Mouse (Mus musculus): ENCODE measurements around the gene Dock2. TPM values are rescaled to one million over a fixed set of nuclear protein-coding genes. Genes with fewer than 3 reads are reported as not detected.

Dock2 gene
- polyA plus RNA-seq, 1 experiment: 0.01 TPM

DNA sequence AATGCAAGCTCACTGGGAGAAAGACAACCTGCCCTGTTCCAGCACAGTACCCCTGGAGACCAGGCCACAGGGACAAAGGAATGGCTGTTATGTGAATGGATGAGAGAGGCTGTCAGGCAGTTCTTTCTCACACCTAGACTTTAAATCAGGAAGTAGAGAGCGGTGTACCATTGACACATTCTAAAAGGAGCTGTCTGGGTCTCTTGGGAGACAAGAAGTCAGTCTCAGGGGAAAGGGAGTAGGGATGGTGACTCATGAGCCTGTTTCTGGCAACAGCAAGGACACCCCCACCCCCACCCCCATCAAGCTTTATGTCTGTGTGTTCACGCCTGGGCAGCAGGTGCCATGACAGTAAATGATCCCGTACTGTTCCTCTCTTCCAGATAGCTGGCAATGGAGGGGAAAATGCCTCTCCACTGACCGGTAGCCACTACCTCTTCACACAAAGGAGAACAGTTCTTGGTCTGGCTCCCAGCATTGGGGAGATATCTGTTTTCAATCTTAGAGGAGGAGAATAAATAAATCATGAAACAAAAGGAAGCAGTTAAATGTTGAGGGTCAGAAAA is 439.9 kb downstream of the Dock2 start:
- TF ChIP-seq TAL1 (IDR thresholded peaks at IDR 0.05; ENCODE audit: low read length) (no peak), GATA1 (IDR thresholded peaks at IDR 0.05; ENCODE audit: low read length) (no peak)
- Histone ChIP-seq H3K4me3 (replicated peaks) (no peak overlapping the region), H3K36me3 (ENCODE audit: control insufficient read depth) (no peaks in the 10 kb centered on the region), H3K4me1 (ENCODE audit: control insufficient read depth) (no peaks in the 10 kb centered on the region), H3K27me3 (ENCODE audit: control insufficient read depth) (no peaks in the 10 kb centered on the region), H3K9me3 (ENCODE audit: control insufficient read depth, low read length) (no peaks in the 10 kb centered on the region)

DNA sequence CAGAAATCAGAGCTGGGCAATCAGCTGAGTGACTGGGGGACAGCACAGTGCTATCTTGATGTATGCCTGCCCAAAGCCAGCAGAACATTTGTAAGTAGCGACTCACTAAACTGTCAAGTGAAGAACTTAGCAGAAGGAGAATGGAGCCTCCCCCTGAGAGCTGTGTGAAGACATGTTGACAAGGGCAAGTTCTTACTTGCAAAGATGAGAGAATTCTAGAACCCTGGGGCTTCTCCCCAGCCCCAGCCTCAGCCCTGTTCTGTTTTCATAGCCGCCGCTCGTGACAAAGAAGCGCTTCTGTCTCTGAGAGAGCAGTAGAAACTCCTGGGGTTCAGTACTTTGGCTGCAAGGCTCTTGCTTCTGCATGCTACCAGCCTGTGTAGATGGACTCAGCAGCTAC is 444.0 kb downstream of the Dock2 start:
- no peaks in the 10 kb centered on the region for H3K4me1 ChIP-seq (ENCODE audit: control insufficient read depth)
- H3K36me3 ChIP-seq (ENCODE audit: control insufficient read depth): no peaks in the 10 kb centered on the region
- H3K9me3 ChIP-seq (ENCODE audit: control insufficient read depth, low read length): no peaks in the 10 kb centered on the region
- H3K4me3 ChIP-seq (replicated peaks): no peak overlapping the region
- H3K27me3 ChIP-seq (ENCODE audit: control insufficient read depth): no peaks in the 10 kb centered on the region
- TF ChIP-seq GATA1 (IDR thresholded peaks at IDR 0.05; ENCODE audit: low read length): no peak
- no peak for TF ChIP-seq TAL1 (IDR thresholded peaks at IDR 0.05; ENCODE audit: low read length)

DNA sequence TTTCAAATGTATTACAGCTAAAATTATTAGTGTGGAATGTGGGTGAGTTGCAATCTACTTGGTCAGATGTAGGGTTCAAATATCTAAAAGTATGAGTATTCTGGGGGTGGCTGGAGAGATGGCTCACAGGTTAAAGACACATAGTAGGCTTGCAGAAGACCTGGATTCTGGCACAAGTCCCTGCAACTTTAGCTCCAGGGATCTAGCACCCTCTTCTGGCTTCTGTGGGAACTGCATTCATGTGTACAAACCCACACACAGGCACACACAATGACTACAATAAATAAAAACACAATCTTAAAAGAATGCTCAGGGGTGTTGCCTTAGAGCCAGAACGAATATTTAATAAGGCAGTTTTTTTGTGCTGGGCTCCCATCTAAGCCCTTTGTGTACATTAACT is 445.8 kb downstream of the Dock2 start:
- Histone ChIP-seq H3K4me1 (ENCODE audit: control insufficient read depth) (peaks cover 11% of the 10 kb centered on the region), H3K9me3 (ENCODE audit: control insufficient read depth, low read length) (no peaks in the 10 kb centered on the region), H3K27me3 (ENCODE audit: control insufficient read depth) (no peaks in the 10 kb centered on the region), H3K36me3 (ENCODE audit: control insufficient read depth) (no peaks in the 10 kb centered on the region), H3K4me3 (replicated peaks) (no peak overlapping the region)
- TF ChIP-seq GATA1 (IDR thresholded peaks at IDR 0.05; ENCODE audit: low read length): no peak
- no peak for TF ChIP-seq TAL1 (IDR thresholded peaks at IDR 0.05; ENCODE audit: low read length)

DNA sequence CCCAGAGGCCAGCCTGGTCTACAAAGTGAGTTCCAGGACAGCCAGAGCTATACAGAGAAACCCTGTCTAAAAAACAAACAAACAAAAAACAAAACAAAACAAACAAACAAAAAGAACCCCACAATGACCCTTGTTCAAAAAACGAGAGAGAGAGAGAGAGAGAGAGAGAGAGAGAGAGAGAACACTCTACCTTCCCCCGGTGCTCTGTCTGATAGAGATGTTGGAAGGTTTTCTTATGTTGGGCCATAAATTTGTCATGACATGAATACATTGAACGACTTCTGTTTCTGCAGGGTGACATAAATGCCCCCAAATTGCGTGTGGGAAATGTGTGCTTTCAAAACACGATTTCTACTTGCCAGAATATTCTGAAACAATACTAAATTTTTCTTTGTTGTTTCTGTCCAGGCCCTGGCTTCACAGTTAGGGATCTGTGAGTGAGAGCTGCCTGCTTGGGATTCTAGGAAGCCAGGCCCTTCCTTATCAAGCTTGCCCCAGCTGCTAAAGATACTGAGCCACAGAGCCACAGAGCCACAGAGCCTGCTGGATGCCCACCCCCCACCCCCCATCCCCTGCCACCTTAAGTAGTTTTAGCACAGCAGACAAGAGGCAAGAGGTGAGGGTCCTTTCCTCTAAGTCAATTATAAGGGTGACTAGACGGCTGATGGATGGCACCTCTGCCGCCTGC is 451.2 kb downstream of the Dock2 start:
- no peaks in the 10 kb centered on the region for H3K9me3 ChIP-seq (ENCODE audit: control insufficient read depth, low read length)
- H3K36me3 ChIP-seq (ENCODE audit: control insufficient read depth): no peaks in the 10 kb centered on the region
- no peak for TF ChIP-seq GATA1 (IDR thresholded peaks at IDR 0.05; ENCODE audit: low read length)
- peak; percentile 32; the same call in 2 of the 3 replicates for TF ChIP-seq TAL1 (IDR thresholded peaks at IDR 0.05; ENCODE audit: low read length)
- H3K4me3 ChIP-seq (replicated peaks): no peak overlapping the region
- H3K27me3 ChIP-seq (ENCODE audit: control insufficient read depth): no peaks in the 10 kb centered on the region
- peaks cover 27% of the 10 kb centered on the region for H3K4me1 ChIP-seq (ENCODE audit: control insufficient read depth)

DNA sequence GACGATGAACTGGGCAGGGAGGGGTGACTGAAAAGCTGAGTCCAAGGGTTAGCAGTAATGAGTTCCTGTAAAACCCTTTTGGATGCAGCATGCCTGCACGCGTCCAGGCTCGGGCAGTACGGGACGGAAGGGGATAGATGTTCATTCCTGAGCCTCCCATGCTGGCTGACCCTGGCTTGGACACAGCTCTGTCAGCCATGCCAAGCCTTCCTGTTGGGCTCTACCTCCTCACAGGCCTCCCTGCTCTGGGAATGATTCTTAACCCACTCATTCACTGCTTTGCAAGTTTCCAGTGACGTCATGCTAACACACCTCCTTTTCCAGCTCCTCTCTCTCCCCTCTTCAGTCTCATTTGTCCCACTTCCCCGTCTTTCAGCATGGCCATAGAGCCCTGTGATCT is 460.0 kb downstream of the Dock2 start:
- no peaks in the 10 kb centered on the region for H3K4me1 ChIP-seq (ENCODE audit: control insufficient read depth)
- TF ChIP-seq TAL1 (IDR thresholded peaks at IDR 0.05; ENCODE audit: low read length) (no peak), GATA1 (IDR thresholded peaks at IDR 0.05; ENCODE audit: low read length) (no peak)
- no peaks in the 10 kb centered on the region for H3K9me3 ChIP-seq (ENCODE audit: control insufficient read depth, low read length)
- H3K4me3 ChIP-seq (replicated peaks): no peak overlapping the region
- no peaks in the 10 kb centered on the region for H3K27me3 ChIP-seq (ENCODE audit: control insufficient read depth)
- no peaks in the 10 kb centered on the region for H3K36me3 ChIP-seq (ENCODE audit: control insufficient read depth)

DNA sequence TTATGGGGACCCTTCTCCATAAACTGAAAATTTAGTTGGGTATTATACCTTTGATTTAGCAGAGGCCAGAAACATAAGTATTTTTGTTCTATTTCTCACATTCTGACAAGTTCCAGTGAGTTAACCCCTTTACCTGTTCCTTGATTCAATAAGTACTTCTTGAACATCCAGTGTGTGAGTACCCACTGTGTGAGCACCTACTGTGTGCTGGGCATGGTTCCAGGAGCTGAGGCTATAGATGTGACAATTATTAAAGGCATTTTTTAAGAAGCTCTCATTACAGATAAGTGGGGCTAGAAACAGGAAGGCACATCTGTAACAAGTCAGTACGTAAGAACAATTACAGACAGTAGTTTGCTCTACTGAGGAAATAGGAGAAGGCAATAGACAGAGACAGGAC is 464.4 kb downstream of the Dock2 start:
- H3K4me1 ChIP-seq (ENCODE audit: control insufficient read depth): no peaks in the 10 kb centered on the region
- TF ChIP-seq TAL1 (IDR thresholded peaks at IDR 0.05; ENCODE audit: low read length) (no peak), GATA1 (IDR thresholded peaks at IDR 0.05; ENCODE audit: low read length) (no peak)
- H3K36me3 ChIP-seq (ENCODE audit: control insufficient read depth): no peaks in the 10 kb centered on the region

DNA sequence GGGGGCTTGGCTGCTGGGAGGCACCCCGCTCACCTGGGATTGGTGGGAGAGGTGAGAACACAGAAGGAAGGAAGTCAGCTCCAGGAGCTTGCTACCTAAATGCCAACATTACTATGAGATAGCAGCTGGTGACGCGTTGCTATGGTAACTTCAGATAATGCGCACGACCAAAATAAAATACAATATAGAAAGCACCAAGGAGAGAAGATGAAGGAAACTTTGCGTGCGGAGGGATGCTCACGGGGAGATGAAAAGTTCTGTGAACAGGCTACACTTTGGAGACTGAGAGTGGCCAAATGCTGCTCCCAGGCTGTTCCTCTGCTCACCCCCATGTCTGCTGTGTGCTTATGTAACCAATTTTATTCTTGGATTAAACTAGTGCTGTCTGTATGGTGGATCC is 466.7 kb downstream of the Dock2 start:
- H3K4me3 ChIP-seq (replicated peaks): no peak overlapping the region
- no peaks in the 10 kb centered on the region for H3K27me3 ChIP-seq (ENCODE audit: control insufficient read depth)
- no peaks in the 10 kb centered on the region for H3K9me3 ChIP-seq (ENCODE audit: control insufficient read depth, low read length)
- H3K36me3 ChIP-seq (ENCODE audit: control insufficient read depth): no peaks in the 10 kb centered on the region
- H3K4me1 ChIP-seq (ENCODE audit: control insufficient read depth): peaks cover 10% of the 10 kb centered on the region
- TF ChIP-seq GATA1 (IDR thresholded peaks at IDR 0.05; ENCODE audit: low read length) (no peak), TAL1 (IDR thresholded peaks at IDR 0.05; ENCODE audit: low read length) (no peak)

More for the DNA sequence above, 464.4 kb downstream of the Dock2 start:
- H3K4me3 ChIP-seq (replicated peaks): no peak overlapping the region
- no peaks in the 10 kb centered on the region for H3K9me3 ChIP-seq (ENCODE audit: control insufficient read depth, low read length)
- no peaks in the 10 kb centered on the region for H3K27me3 ChIP-seq (ENCODE audit: control insufficient read depth)

DNA sequence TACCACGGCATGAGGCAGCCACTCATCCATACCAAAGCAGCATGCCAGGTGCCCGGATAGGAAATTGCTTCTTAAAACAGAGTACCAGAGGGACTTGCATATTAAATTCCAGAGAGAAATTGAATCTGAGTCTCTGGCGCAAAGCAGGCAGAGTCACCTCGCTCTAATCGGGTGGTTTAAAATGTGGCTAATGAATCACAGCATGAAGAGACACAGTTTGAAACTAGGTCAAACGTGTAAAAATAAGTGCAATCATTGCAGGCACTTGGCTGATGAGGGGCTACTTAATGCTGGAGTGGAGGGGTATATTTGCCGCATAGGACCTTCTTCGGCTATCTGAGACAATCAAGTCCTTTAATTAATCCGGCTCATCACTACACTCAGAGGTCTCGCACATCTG is 467.5 kb downstream of the Dock2 start:
- no peaks in the 10 kb centered on the region for H3K36me3 ChIP-seq (ENCODE audit: control insufficient read depth)
- H3K27me3 ChIP-seq (ENCODE audit: control insufficient read depth): no peaks in the 10 kb centered on the region
- TF ChIP-seq GATA1 (IDR thresholded peaks at IDR 0.05; ENCODE audit: low read length) (no peak), TAL1 (IDR thresholded peaks at IDR 0.05; ENCODE audit: low read length) (no peak)
- no peaks in the 10 kb centered on the region for H3K9me3 ChIP-seq (ENCODE audit: control insufficient read depth, low read length)
- no peak overlapping the region for H3K4me3 ChIP-seq (replicated peaks)
- H3K4me1 ChIP-seq (ENCODE audit: control insufficient read depth): peaks cover 16% of the 10 kb centered on the region

DNA sequence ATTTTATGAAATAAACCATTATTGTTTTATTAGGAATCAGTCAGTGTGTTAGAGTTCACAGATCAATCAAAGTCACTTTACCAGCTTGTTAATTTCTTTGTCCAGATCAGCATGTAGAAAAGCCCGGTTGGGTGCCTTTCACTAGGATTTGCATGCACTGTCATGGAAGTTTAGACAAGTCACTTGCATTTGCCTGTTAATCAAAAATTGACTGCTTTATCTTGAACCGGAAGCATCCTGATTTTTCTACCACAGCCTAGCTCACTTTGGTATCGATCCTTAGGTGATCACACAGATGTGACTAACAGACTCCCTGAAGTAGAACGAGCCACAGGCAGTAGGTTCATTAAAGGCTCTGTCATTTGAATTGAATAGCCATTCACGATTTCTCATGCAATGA is 468.3 kb downstream of the Dock2 start:
- H3K4me3 ChIP-seq (replicated peaks): no peak overlapping the region
- peaks cover 19% of the 10 kb centered on the region for H3K4me1 ChIP-seq (ENCODE audit: control insufficient read depth)
- H3K9me3 ChIP-seq (ENCODE audit: control insufficient read depth, low read length): no peaks in the 10 kb centered on the region
- TF ChIP-seq TAL1 (IDR thresholded peaks at IDR 0.05; ENCODE audit: low read length): no peak
- no peak for TF ChIP-seq GATA1 (IDR thresholded peaks at IDR 0.05; ENCODE audit: low read length)
- H3K27me3 ChIP-seq (ENCODE audit: control insufficient read depth): no peaks in the 10 kb centered on the region
- no peaks in the 10 kb centered on the region for H3K36me3 ChIP-seq (ENCODE audit: control insufficient read depth)
